Mouse (Mus musculus): ENCODE measurements around the gene Samm50.

DNA sequence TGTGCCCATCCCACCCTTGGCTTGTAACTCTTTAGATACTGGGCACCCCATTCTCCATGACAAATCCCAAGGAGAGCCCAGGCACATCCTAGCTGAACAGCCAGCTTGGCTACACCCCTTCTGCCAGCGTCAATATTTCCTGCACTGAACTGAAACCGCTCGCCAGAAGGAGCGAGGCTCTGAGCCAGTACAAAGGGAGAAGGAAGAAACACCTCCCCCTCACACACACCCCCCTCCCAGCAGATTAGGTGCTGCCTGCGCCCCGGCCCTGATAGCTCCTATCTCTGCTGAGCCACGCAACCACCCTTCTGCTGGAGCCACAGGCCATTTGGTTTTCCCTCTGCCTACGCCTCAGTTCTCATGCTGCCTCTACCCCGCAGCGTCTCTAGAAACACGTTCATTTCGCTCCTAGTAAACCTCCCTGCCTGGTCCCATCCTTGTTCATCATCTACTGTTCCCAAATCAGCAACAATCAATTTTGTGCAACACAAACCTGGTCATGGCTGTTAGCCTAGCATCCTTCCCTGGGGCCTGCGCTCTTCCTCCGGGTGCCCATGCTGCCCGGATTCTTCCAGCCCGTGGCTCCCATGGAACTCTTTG lies 39.2 kb downstream of the Samm50 start:
- TF ChIP-seq CTCF (IDR thresholded peaks at IDR 0.05): no peak
- no peak for TF ChIP-seq EP300 (IDR thresholded peaks at IDR 0.05)
